In genomic region chr11:90284623-90285022, GRCm38 (mm10) we compare ENCODE assay signal across 27 mouse cellular contexts. TPM values are rescaled to one million over a fixed set of nuclear protein-coding genes. Genes with fewer than 3 reads are reported as not detected.
A peak's percentile ranks its signal among the peaks of the same experiment; 100 is the strongest.
DNase-seq lines count a peak whose midpoint lies in the region; ATAC-seq and TF ChIP-seq lines count a peak whose summit lies in the region.
"Had no signal": no experiment of that assay in that cellular context is flagged by ENCODE, and none has a peak within 500 bp of the region (broad histone marks: within the 10 kb centered on the region; RNA-seq: fewer than 3 reads in every experiment).

No protein-coding gene starts in this region.

- DNase-seq in embryonic facial prominence, embryonic 14.5 days (ENCODE audit: low spot score) = no peak
- DNase-seq in embryonic facial prominence, embryonic 10.5 days (ENCODE audit: low spot score) = no peak
- no peak for DNase-seq in kidney, postnatal 36 days
- no peak for DNase-seq in left cerebral cortex, adult 2 months (ENCODE audit: extremely low spot score in 1 of 2, low spot score in 2 of 2)
- DNase-seq in left cerebral cortex, adult 11 months (ENCODE audit: low spot score) = no peak
- DNase-seq: adrenal gland, adult 2 months; adrenal gland, postnatal 10 days; adrenal gland, postnatal 25 days; B cell, adult 2 months; cerebellum, adult 11 months; cerebellum, adult 18-20 months; cerebellum, adult 8-10 months; cerebellum, adult 9-11 months; cerebellum, postnatal 14 days; cerebellum, postnatal 36 days; embryo, embryonic 11 days had no signal

- WGBS in embryonic facial prominence, embryonic 14.5 days = 55% methylated on average over 4 of the region's 4 CpGs
- WGBS in embryonic facial prominence, embryonic 10.5 days = 73% methylated on average over 4 of the region's 4 CpGs
- WGBS in kidney, embryonic 15.5 days = 38% methylated on average over 4 of the region's 4 CpGs

- H3K4me1 ChIP-seq in embryonic facial prominence, embryonic 14.5 days (ENCODE audit: control insufficient read depth, insufficient read depth, low read length) = no peaks in the 10 kb centered on the region
- no peaks in the 10 kb centered on the region for H3K4me1 ChIP-seq in embryonic facial prominence, embryonic 10.5 days
- H3K4me1 ChIP-seq in kidney, embryonic 15.5 days = no peaks in the 10 kb centered on the region
- H3K4me1 ChIP-seq: embryonic facial prominence, embryonic 12.5 days; embryonic facial prominence, embryonic 15.5 days; forebrain, embryonic 10.5 days; forebrain, embryonic 12.5 days had no signal

- ATAC-seq in embryonic facial prominence, embryonic 14.5 days (ENCODE audit: low read depth) = peak; percentile 41; the same call in 1 of the 2 replicates
- 0 out of 2 replicates have a peak, but pooled peaks have one; percentile 66 for ATAC-seq in kidney, embryonic 15.5 days (replicated peaks; ENCODE audit: low FRiP score)
- ATAC-seq: CD4-positive, CD25-positive, alpha-beta regulatory T cell, adult 4 months; forebrain, embryonic 14.5 days; forebrain, embryonic 16.5 days had no signal

- intact Hi-C loops in left cerebral cortex, adult 2 months (cut with DNase I) = no loop called here

- no peak overlapping the region for H3K9ac ChIP-seq in embryonic facial prominence, embryonic 14.5 days (ENCODE audit: low read depth, low read length)
- no peak overlapping the region for H3K9ac ChIP-seq in kidney, embryonic 15.5 days
- H3K9ac ChIP-seq: embryonic facial prominence, embryonic 12.5 days; embryonic facial prominence, embryonic 15.5 days; forebrain, embryonic 12.5 days had no signal

- H3K27ac ChIP-seq in embryonic facial prominence, embryonic 14.5 days (replicated peaks; ENCODE audit: low read depth, low read length) = no peak overlapping the region
- no peak overlapping the region for H3K27ac ChIP-seq in embryonic facial prominence, embryonic 10.5 days (replicated peaks)
- no peak overlapping the region for H3K27ac ChIP-seq in kidney, embryonic 15.5 days
- 0 out of 2 replicates have a peak overlapping the region, but pooled peaks have one; percentile 59 for H3K27ac ChIP-seq in left cerebral cortex, adult 2 months
- H3K27ac ChIP-seq: embryonic facial prominence, embryonic 12.5 days; embryonic facial prominence, embryonic 15.5 days; forebrain, embryonic 10.5 days; forebrain, embryonic 12.5 days had no signal

- no peak overlapping the region for H3K4me3 ChIP-seq in embryonic facial prominence, embryonic 14.5 days (ENCODE audit: low read depth, low read length)
- no peak overlapping the region for H3K4me3 ChIP-seq in embryonic facial prominence, embryonic 10.5 days
- H3K4me3 ChIP-seq in kidney, embryonic 15.5 days (replicated peaks) = no peak overlapping the region
- no peak overlapping the region for H3K4me3 ChIP-seq in left cerebral cortex, adult 2 months
- H3K4me3 ChIP-seq: embryonic facial prominence, embryonic 12.5 days; embryonic facial prominence, embryonic 15.5 days; erythroblast, embryonic 14.5 days; forebrain, embryonic 10.5 days; forebrain, embryonic 12.5 days had no signal

- no peak overlapping the region for H3K4me2 ChIP-seq in embryonic facial prominence, embryonic 14.5 days (ENCODE audit: low read depth, low read length)
- H3K4me2 ChIP-seq in kidney, embryonic 15.5 days = no peak overlapping the region
- H3K4me2 ChIP-seq: embryonic facial prominence, embryonic 12.5 days; embryonic facial prominence, embryonic 15.5 days; forebrain, embryonic 12.5 days had no signal

- no peak for TF ChIP-seq CTCF in left cerebral cortex, adult 2 months (IDR thresholded peaks at IDR 0.05)

- H3K36me3 ChIP-seq in embryonic facial prominence, embryonic 14.5 days (ENCODE audit: control insufficient read depth, insufficient read depth, low read length) = no peaks in the 10 kb centered on the region
- no peaks in the 10 kb centered on the region for H3K36me3 ChIP-seq in embryonic facial prominence, embryonic 10.5 days (replicated peaks)
- H3K36me3 ChIP-seq in kidney, embryonic 15.5 days = no peaks in the 10 kb centered on the region
- H3K36me3 ChIP-seq: embryonic facial prominence, embryonic 12.5 days; embryonic facial prominence, embryonic 15.5 days; forebrain, embryonic 10.5 days; forebrain, embryonic 12.5 days; G1E had no signal

- no peaks in the 10 kb centered on the region for H3K27me3 ChIP-seq in embryonic facial prominence, embryonic 14.5 days (replicated peaks; ENCODE audit: control insufficient read depth, insufficient read depth, low read length)
- H3K27me3 ChIP-seq in embryonic facial prominence, embryonic 10.5 days (replicated peaks; ENCODE audit: low read depth, poor library complexity, severe bottlenecking) = no peaks in the 10 kb centered on the region
- H3K27me3 ChIP-seq in kidney, embryonic 15.5 days = no peaks in the 10 kb centered on the region
- H3K27me3 ChIP-seq: CH12.LX; embryonic facial prominence, embryonic 12.5 days; embryonic facial prominence, embryonic 15.5 days; forebrain, embryonic 12.5 days had no signal

- H3K9me3 ChIP-seq in embryonic facial prominence, embryonic 14.5 days (ENCODE audit: control insufficient read depth, low read length) = no peaks in the 10 kb centered on the region
- H3K9me3 ChIP-seq in embryonic facial prominence, embryonic 10.5 days = no peaks in the 10 kb centered on the region
- no peaks in the 10 kb centered on the region for H3K9me3 ChIP-seq in kidney, embryonic 15.5 days (replicated peaks)
- H3K9me3 ChIP-seq: embryonic facial prominence, embryonic 12.5 days; embryonic facial prominence, embryonic 15.5 days; forebrain, embryonic 10.5 days; forebrain, embryonic 12.5 days had no signal

RNA-seq across cellular contexts. Expression of gene Mmd, which starts 35.4 kb away (rescaled TPM):
- 26.5 and 27.1 TPM in 2 replicates for polyA plus RNA-seq in embryonic facial prominence, embryonic 14.5 days (2014; fragmentation: Nextera tagmentation; extraction: Ambion mirVana)
- polyA plus RNA-seq in embryonic facial prominence, embryonic 10.5 days (2016; fragmentation: Nextera tagmentation; extraction: Ambion mirVana) = 44.6 and 45.1 TPM in 2 replicates
- 36.6 and 38.0 TPM in 2 replicates for polyA plus RNA-seq in kidney, embryonic 15.5 days (2015; fragmentation: Nextera tagmentation; extraction: Ambion mirVana)
- 100 to 1,000 TPM; 222 to 227 TPM for total RNA-seq in left cerebral cortex, adult 2 months (2021)
